8 mouse cellular contexts compared by ENCODE assay signal in genomic region chr11:84069034-84069370, GRCm38 (mm10). TPM values are rescaled to one million over a fixed set of nuclear protein-coding genes. Genes with fewer than 3 reads are reported as not detected.
DNase-seq lines count a peak whose midpoint lies in the region; ATAC-seq and TF ChIP-seq lines count a peak whose summit lies in the region.

Dusp14 (minus strand) TSS chr11:84069261.

- peaks cover 25% of the 10 kb centered on the region for H3K4me1 ChIP-seq in heart, embryonic 12.5 days (replicated peaks)
- peaks cover 13% of the 10 kb centered on the region; the same call in 1 of the 2 replicates for H3K4me1 ChIP-seq in bone marrow macrophage, adult 2 months (ENCODE audit: control insufficient read depth, insufficient read depth, low read length)
- H3K4me1 ChIP-seq in hindbrain, embryonic 16.5 days (ENCODE audit: control insufficient read depth, insufficient read depth, low read depth, low read length), result peaks cover 14% of the 10 kb centered on the region
- H3K4me1 ChIP-seq in limb, embryonic 11.5 days (ENCODE audit: control insufficient read depth, insufficient read depth, low read length), result peaks cover 14% of the 10 kb centered on the region
- peaks cover 19% of the 10 kb centered on the region for H3K4me1 ChIP-seq in stomach, embryonic 14.5 days (ENCODE audit: control insufficient read depth, insufficient read depth, low read length)

- no peaks in the 10 kb centered on the region for H3K36me3 ChIP-seq in heart, embryonic 12.5 days
- no peaks in the 10 kb centered on the region for H3K36me3 ChIP-seq in hindbrain, embryonic 16.5 days (ENCODE audit: control insufficient read depth, insufficient read depth, low read length)
- no peaks in the 10 kb centered on the region for H3K36me3 ChIP-seq in limb, embryonic 11.5 days (ENCODE audit: control insufficient read depth, insufficient read depth, low read length)
- no peaks in the 10 kb centered on the region for H3K36me3 ChIP-seq in stomach, embryonic 14.5 days (ENCODE audit: control insufficient read depth, insufficient read depth, low read length)

- peaks cover 29% of the 10 kb centered on the region for H3K27me3 ChIP-seq in heart, embryonic 12.5 days (replicated peaks)
- peaks cover 8% of the 10 kb centered on the region for H3K27me3 ChIP-seq in hindbrain, embryonic 16.5 days (replicated peaks; ENCODE audit: control insufficient read depth, insufficient read depth, low read length)
- peaks cover 26% of the 10 kb centered on the region for H3K27me3 ChIP-seq in limb, embryonic 11.5 days (ENCODE audit: control insufficient read depth, insufficient read depth, low read length)
- H3K27me3 ChIP-seq in stomach, embryonic 14.5 days (ENCODE audit: control insufficient read depth, insufficient read depth, low read length), result no peaks in the 10 kb centered on the region

- H3K4me3 ChIP-seq in heart, embryonic 12.5 days, result peak within 1 kb of the TSS; percentile 72
- H3K4me3 ChIP-seq in bone marrow macrophage, adult 2 months (ENCODE audit: insufficient read depth, low read length), result peak within 1 kb of the TSS; percentile 80
- peak within 1 kb of the TSS; percentile 76 for H3K4me3 ChIP-seq in hindbrain, embryonic 16.5 days (ENCODE audit: low read length)
- peak within 1 kb of the TSS; percentile 56 for H3K4me3 ChIP-seq in limb, embryonic 11.5 days (ENCODE audit: low read depth, low read length)
- peak within 1 kb of the TSS; percentile 56 for H3K4me3 ChIP-seq in stomach, embryonic 14.5 days (ENCODE audit: low read depth, low read length)

- peak within 1 kb of the TSS; percentile 89 for H3K4me2 ChIP-seq in heart, embryonic 12.5 days
- H3K4me2 ChIP-seq in hindbrain, embryonic 16.5 days (ENCODE audit: low read length), result peak within 1 kb of the TSS; percentile 80
- H3K4me2 ChIP-seq in limb, embryonic 11.5 days (ENCODE audit: low read depth, severe bottlenecking), result peak within 1 kb of the TSS; percentile 58
- H3K4me2 ChIP-seq in stomach, embryonic 14.5 days (replicated peaks; ENCODE audit: low read depth, low read length), result peak within 1 kb of the TSS; percentile 69

- no peak for TF ChIP-seq POLR2A in bone marrow macrophage, adult 2 months (IDR thresholded peaks at IDR 0.05; ENCODE audit: borderline replicate concordance, low read depth, low read length)

- TF ChIP-seq CTCF in bone marrow macrophage, adult 2 months (IDR thresholded peaks at IDR 0.05; ENCODE audit: low read depth, low read length), result no peak

- no peak within 1 kb of the TSS for H3K27ac ChIP-seq in heart, embryonic 12.5 days (ENCODE audit: poor library complexity, severe bottlenecking)
- H3K27ac ChIP-seq in bone marrow macrophage, adult 2 months (ENCODE audit: insufficient read depth, low read depth, low read length), result no peak within 1 kb of the TSS
- H3K27ac ChIP-seq in hindbrain, embryonic 16.5 days (ENCODE audit: low read depth, low read length), result peak within 1 kb of the TSS; percentile 55
- H3K27ac ChIP-seq in limb, embryonic 11.5 days (replicated peaks; ENCODE audit: low read depth, low read length), result no peak within 1 kb of the TSS
- H3K27ac ChIP-seq in stomach, embryonic 14.5 days (ENCODE audit: low read length), result no peak within 1 kb of the TSS

- no peak for DNase-seq in heart, postnatal 25 days (ENCODE audit: low spot score)
- peak; percentile 18 to 26 for DNase-seq in B cell, adult 2 months
- no peak for DNase-seq in limb, embryonic 11.5 days (ENCODE audit: low spot score)
- DNase-seq in gastrocnemius, adult 8-10 months (ENCODE audit: low spot score in 2 of 2), result no peak

- H3K9me3 ChIP-seq in heart, embryonic 12.5 days (replicated peaks), result 0 out of 2 replicates have a peak, but pooled peaks cover 2% of the 10 kb centered on the region
- H3K9me3 ChIP-seq in hindbrain, embryonic 16.5 days (ENCODE audit: control insufficient read depth, low read length), result no peaks in the 10 kb centered on the region
- no peaks in the 10 kb centered on the region for H3K9me3 ChIP-seq in limb, embryonic 11.5 days (ENCODE audit: control insufficient read depth, low read length)
- H3K9me3 ChIP-seq in stomach, embryonic 14.5 days (ENCODE audit: control insufficient read depth, low read depth, low read length), result no peaks in the 10 kb centered on the region

- peak within 1 kb of the TSS; percentile 77 for H3K9ac ChIP-seq in heart, embryonic 12.5 days
- peak within 1 kb of the TSS; percentile 76 for H3K9ac ChIP-seq in hindbrain, embryonic 16.5 days (ENCODE audit: low read depth, low read length)
- H3K9ac ChIP-seq in limb, embryonic 11.5 days (ENCODE audit: low read length), result peak within 1 kb of the TSS; percentile 65
- peak within 1 kb of the TSS; percentile 43 for H3K9ac ChIP-seq in stomach, embryonic 14.5 days (replicated peaks; ENCODE audit: low read depth, low read length)

- 10% methylated on average over 11 of the region's 11 CpGs for WGBS in heart, embryonic 12.5 days
- 13% methylated on average over 11 of the region's 11 CpGs for WGBS in hindbrain, embryonic 16.5 days
- 13% methylated on average over 11 of the region's 11 CpGs for WGBS in limb, embryonic 11.5 days
- 16% methylated on average over 11 of the region's 11 CpGs for WGBS in stomach, embryonic 14.5 days

- ATAC-seq in heart, embryonic 12.5 days (ENCODE audit: insufficient number of reproducible peaks, low FRiP score), result no peak
- ATAC-seq in hindbrain, embryonic 16.5 days, result no peak
- no peak for ATAC-seq in limb, embryonic 11.5 days (ENCODE audit: insufficient number of reproducible peaks, low FRiP score, low TSS enrichment, low read depth)
- ATAC-seq in stomach, embryonic 14.5 days (ENCODE audit: insufficient number of reproducible peaks, insufficient read depth, low FRiP score, low read depth), result no peak

- intact Hi-C loops in heart, postnatal 25 days (cut with DNase I), result loop anchor here (5.0 kb wide), 1 partner anchor 443 kb away; the partner anchor contains the start of gene Aatf

RNA-seq across cellular contexts. Expression of gene Dusp14, which starts in this region (rescaled TPM):
- 5.9 and 6.2 TPM in 2 replicates for polyA plus RNA-seq in heart, embryonic 12.5 days (2016; fragmentation: Nextera tagmentation; extraction: Ambion mirVana)
- total RNA-seq in heart, postnatal 25 days (2021), result under 1 TPM in 1 of 2 experiments, not detected in 1; 0.55 TPM
- polyA plus RNA-seq in bone marrow macrophage, adult 2 months (2012; ENCODE audit: insufficient read depth, insufficient read length, missing spikeins), result not detected in 2 replicates
- 13.0 and 13.1 TPM in 2 replicates for polyA plus RNA-seq in hindbrain, embryonic 16.5 days (2015; fragmentation: Nextera tagmentation; extraction: Ambion mirVana)
- 7.9 TPM in 2 replicates for polyA plus RNA-seq in limb, embryonic 11.5 days (2014; fragmentation: Nextera tagmentation; extraction: Ambion mirVana)
- polyA plus RNA-seq in stomach, embryonic 14.5 days (2014; fragmentation: Nextera tagmentation; extraction: Ambion mirVana), result 21.9 and 24.0 TPM in 2 replicates
- 1 to 10 TPM; 5.5 to 7.6 (median 6.5) TPM for total RNA-seq in gastrocnemius, adult 8-10 months (2022)

Comparison
In these comparisons a context has a peak if more than half of its experiments do, and no peak if none do; other contexts are left out.
1. RNA of gene Dusp14 (total RNA-seq): 5.5 to 7.6 TPM in gastrocnemius, adult 8-10 months; 0.55 TPM in heart, postnatal 25 days; every median in the first group is over 4 times any median in the second.
2. DNase-seq: peak in B cell, adult 2 months (2 of 2); none in heart, postnatal 25 days (single experiment), limb, embryonic 11.5 days (single experiment) and gastrocnemius, adult 8-10 months (0 of 2).
3. Peak in every context shown above with its lines, with median percentiles within 50 percentile points of each other: H3K4me2 ChIP-seq, H3K4me3 ChIP-seq and H3K9ac ChIP-seq.